Mouse (Mus musculus) thymus, postnatal 4 days (tissue): ENCODE measurements around the gene Padi2.
A peak's percentile ranks its signal among the peaks of the same experiment; 100 is the strongest.

Source experiments
- DNase-seq: peaks from one replicate; pipeline ENCODE4 v3.0.0; 2021

Padi2 gene

DNA sequence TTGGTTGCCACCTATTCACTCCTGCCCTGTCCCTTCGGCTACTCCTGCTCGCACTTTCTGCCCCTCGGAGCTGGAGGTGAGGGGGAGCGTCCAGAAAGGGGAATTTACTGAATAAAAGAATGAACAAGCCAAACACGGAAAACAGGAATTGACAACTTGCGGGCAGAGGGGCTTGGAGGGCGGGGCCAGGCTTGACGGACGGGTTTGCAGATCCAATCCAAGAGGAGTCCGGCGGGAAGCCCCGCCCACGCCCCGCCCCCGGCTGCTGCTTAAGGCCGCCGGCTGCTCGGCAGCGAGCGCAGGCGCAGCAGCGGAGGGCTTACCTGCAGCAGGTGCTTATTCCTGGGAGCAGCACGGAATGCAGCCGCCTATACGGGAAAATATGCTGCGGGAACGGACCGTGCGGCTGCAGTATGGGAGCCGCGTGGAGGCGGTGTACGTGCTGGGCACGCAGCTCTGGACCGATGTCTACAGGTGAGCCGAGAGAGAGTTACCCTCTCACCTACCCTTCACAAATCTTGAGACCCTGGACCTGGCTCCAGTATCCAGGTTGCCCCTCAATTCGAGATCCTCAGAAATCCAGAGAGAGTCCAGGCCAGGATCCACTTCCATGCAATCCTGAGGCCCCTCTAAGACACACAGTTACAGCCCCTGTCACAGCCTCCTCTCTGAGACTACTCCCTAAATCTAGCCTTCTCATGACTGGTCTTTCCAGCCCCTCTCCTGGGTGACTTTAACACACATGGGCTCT, at the start of gene Padi2:
Gene Padi2 (plus strand): TSS at position 269 of the 751 bp plus-strand sequence.
- DNase-seq = peak; percentile 94

DNA sequence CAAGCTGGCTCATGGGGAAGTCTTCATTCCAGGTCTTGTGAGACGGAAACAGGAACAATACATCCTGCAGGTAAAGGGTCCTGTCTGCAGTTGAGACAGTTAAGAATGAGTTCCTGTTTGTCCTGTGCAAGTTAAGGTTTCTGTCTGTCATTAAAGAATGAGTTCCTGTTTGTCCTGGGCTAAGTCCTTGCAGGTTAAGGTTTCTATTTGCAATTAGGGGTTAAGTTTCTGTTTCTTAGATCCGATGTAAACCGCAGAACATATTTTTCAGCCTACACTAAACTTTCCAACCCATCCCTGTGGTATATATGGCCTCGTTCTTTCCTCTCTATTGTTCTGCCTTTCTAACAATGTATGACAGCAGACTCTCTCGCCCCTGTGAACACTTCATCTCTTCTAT, 49.1 kb upstream of the Padi2 start:
- no peak for DNase-seq

DNA sequence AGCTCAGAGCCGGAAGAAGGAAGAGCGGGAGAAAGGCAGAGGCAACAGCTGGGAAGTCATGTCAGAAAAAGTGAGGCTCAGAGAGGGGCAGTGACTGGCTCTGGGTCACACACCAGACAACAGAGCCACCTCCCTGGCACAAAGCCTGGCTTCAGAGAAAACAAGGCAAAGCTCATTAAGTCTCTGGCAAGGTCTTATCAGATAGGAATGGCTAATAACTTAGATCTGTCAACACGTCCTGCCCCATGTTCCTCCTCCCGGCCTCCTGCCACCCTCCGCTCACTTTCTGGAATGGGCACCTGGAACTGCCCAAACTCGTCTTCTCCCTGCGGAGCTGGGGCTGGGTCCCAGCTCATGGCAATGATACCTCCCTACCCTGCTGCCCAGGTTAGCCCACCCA, 48.3 kb upstream of the Padi2 start:
- DNase-seq = no peak

DNA sequence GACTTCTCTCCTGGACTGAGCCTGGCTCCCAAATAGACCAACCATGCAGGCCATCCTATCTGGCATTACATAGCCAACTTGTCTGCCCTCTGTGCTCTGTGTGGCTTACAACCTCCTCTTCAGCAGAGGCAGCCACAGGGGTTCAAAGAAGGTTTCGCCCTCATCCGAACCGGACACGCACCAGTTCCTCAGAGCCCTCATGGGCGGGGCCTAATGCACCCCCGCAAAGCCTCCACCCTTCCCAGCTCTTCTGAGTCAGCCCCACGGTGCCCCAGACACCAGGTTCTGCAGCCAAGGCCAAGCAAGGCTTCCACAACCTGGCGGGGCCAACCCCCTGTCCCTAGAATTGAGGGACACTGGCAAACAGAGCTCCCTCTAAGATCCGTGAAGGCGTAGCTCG, 46.9 kb upstream of the Padi2 start:
- DNase-seq = no peak

DNA sequence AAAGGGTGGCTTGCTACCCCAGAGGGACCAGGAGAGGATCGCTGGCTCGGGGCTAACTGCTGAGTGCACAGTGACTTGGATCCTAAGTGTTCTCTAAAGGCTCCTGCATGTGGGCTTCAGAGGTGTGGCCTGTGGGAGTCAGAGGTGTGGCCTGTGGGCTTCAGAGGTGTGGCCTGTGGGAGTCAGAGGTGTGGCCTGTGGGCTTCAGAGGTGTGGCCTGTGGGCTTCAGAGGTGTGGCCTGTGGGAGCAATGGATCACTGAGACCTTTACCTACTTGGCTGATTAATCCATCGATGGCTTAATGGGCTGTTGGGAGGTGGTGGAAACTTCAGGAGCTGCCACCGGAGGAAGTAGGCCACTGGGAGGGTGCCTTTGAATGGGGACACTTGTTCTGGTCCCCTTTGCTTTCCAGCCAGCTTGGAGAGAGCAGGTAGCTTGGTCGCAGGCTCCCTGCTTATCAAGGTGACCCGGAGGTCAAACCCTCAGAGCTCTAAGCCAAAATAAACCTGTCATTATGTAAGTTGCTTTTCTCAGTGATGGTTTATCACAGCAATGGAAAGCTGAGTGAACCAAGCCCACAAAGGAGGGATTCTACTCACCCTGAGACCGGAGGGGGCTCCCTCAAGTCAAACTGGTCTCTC, 45.9 kb upstream of the Padi2 start:
- no peak for DNase-seq

DNA sequence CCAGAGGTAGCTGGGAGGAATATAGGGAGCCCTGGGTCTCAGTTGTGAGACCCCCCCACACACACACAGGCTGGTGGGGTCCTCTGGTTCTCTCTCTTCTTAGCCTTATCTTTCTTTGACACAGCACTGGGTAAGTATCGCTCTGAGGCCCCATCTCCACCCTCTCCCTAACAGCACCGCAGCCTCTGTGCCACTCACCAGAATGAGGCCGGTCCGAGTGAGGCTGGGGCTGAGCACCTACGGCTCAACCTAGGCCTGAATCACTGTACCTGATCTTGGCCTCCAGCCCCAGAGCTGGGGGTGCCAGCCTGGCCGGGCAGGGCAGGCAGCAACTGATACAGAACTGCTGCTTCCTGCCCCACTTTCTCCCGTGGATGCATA, 45.4 kb upstream of the Padi2 start:
- no peak for DNase-seq

DNA sequence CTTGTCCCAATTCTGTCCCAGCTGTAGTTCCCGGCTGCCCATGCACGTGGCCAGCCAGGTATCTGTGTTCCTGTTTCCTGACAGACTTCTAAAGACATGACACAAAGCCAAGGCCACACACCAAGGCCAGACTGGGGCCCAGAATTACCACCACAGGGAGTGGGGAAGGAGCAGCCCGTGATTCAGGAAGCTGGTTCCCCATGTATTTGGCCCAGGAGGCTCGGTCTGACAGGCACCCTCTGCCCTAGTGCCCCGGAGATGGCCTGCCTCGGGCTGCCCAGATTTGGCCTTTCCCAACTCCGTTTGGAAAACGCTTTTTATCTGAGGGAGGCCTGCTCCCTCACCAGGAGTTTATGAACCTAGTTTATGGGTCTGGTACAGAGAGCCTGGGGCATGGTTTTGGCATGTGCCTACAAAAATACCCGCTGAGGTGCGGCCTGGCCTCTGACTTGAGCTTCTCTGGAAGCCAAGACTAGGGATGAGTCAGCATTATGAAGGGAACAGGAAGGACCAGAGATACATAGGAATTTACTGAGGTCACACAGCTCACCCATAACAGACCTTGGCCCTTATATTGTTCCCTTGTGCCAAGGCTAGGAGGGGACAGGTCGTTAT, 44.0 kb upstream of the Padi2 start:
- no peak for DNase-seq

DNA sequence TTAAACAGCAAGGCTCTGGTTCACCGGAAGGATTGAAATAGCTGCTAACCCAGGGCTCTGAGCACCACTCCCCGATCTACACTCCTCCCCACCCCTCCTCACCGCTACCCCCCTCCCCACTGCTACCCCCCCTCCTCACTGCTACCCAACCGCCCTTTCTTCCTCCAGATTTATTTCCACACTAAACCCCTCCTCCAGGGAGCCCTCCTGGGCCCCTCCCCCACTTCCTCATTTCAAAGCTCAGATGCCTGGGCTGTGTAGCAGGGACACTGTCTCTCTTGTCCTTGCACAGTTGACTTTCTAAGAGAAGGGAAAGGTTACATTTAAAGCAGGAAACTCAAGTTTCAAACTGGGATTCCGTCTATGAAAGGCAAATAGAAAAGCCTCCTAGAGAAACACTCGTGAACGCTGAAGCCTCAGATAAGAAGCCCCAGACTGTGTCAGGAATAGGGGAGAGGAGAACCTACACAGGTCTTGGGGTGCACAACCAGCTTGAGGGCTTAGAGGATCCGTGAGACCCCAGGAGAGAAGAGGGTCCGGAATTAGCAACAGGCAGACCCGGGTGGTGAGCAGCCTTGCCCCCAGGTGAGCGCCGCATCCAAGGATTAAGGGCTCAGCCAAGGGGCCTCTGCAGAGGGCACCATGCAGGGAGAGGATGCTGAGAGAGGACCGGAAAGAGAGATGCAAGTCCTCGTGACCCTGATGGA, 37.5 kb upstream of the Padi2 start:
- peak; percentile 60 for DNase-seq

DNA sequence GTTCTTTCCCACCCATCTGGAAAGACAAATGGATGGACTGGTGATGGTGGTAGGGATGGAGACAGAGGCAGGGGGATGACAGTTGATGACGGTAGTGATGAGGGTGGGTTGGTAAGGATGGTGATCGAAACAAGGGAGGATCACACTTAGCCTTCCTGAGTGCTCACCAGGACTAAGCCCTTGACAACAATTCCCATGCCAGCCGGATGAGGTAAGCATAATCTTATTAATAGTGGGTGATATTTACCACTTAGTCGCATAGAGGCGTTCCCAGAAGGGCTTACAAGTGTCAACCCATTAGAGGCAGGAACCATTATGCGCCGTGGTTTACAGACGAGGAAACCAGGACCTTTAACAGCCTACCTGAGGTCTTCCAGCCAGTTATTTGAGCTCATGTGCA, 36.2 kb upstream of the Padi2 start:
- no peak for DNase-seq

DNA sequence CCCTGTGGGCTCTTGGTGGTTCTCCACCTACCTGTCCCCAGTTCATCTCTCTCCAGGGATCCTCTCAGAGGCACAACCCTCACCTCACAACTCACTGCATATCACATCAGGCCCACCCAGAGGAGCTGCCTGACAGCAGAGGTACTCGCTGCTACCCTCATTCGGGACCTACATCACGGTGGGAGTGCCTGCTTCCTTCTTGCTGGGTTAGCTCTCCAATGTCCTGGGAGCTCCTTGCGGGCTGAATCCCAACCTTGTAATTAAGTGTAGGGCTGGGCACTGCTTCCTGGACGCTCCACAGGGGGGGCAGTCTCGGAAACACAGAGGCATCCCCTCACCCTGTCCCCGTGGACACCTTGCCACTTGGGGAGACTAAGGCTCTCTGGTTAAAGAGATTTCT, 35.3 kb upstream of the Padi2 start:
- no peak for DNase-seq

DNA sequence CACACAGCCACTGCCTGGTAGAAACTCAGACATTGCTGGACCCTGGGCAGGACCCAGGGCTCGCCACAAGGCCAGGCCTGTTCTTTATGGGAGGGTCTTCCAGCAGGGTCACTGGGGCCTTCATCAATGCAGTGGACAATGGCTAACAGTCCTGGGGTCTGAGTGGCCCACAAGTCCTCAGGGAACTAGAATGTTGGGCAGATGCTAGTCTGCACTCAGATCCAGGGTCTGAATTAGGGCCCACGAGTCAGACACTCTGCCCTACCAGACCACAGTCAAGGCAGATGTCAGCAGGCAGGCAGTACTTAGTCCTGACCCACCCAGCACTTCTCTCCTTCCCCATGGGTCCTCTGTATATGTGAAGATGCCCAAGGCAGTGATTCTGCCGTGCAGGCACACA, 34.8 kb upstream of the Padi2 start:
- no peak for DNase-seq

DNA sequence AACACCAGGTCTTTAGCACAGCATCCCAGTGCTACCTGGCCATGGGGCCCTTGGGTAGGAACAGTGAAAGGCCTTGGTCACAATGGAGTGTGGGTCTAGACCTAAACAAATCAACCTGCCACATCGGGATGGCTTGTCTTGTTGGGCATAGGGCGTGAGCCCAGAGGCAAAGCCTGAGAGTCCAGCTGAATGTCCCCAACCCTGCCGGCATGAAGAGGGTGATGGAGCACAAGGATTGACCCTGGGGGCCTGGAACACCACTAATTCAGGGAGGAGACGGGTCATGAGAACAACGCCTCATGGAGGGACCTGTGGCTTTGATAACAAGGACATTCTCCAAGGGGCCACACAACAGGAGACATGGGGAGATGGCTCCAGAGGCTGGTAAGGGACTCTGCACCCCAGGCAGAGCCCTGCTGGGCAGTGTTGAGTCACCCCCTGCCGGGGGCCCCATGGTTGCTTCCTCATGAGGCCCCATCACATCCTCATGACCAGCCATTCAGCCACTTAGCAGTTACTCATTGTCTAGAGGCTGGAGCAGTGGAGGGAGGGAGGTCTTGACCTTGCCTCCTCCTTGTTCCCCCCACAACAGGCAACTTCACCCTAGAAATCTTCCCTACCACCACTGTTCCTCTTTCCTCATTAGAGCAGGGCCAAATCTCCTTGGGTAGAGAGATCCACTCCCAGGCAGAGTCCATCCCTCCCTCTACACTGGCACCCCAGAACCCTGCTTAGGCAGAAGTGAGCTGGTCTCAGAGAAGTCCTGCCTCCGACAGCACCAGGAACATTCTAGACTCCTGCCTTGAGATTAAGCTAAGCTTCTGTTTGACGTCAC, 34.1 kb upstream of the Padi2 start:
- DNase-seq = no peak

DNA sequence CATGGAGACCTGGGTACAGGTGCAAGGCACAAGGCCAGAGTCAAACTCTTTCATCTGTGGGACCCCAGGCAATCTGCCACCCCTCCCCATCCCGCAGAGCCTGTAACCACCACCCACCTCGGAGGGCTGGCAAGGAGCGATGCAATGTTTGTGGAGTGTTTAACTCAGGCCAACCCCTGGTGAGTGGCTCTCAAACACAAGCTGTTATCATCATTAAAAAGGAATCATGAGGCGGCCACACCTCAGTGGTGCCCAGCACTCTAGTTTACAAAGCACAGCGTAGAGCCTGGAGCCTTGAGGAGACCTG, 33.5 kb upstream of the Padi2 start:
- no peak for DNase-seq

DNA sequence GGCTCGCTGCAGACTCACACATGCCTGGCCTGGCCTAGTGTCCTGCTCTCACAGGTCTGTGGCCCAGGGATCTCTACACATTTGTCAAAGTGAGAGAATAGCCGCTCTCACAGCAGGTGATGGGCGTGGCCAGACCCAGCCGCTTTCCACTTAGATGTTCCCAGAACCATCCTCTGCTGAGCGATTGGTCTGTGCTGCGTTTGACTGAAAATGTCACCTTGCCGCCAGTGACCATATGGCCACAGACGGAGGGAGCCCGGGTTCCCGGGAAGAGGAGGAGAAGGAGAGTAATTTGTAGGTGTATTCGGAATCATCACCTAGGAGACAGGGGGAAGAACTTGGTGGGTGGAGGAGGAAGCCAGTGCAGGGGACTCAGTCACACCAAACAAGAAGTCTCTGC, 33.1 kb upstream of the Padi2 start:
- no peak for DNase-seq

DNA sequence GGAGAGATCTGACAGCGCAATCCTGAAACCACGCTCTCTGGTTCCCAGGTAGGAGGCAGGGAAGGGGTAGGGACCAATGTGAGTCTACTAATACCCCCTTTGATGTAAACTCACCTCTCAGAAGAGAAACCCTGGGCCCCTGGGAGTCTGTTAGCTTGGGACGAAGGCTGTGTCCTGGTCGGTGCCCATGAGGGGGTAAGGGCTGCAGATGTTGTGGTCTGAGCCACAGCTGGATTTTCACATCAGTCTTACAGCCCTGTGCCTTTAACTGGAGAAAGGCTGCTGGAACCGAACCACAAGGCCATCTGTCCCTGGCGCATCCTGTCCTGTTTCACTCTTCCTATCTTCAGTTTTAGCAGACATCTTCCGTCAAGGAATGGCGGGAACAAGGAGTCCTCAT, 30.0 kb upstream of the Padi2 start:
- DNase-seq = no peak

DNA sequence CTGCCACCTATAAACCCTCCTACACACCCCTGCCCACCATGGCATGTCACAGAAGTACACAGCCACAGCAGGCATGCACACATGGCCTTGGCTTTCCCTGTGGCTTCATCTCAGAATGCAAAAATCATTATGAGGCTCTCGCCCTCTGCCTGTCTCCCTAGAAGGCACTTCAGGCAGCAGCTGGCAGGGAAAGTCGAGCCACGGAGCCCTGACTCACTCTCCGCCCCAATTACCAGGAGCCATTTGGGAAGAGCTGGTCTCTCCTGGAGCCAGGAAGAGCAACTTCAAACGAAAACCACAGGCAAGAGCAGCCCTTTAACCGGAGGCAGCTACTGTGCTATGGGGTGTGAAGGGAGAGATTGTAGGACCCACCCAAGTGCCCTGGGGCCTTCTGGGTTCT, 29.5 kb upstream of the Padi2 start:
- no peak for DNase-seq

DNA sequence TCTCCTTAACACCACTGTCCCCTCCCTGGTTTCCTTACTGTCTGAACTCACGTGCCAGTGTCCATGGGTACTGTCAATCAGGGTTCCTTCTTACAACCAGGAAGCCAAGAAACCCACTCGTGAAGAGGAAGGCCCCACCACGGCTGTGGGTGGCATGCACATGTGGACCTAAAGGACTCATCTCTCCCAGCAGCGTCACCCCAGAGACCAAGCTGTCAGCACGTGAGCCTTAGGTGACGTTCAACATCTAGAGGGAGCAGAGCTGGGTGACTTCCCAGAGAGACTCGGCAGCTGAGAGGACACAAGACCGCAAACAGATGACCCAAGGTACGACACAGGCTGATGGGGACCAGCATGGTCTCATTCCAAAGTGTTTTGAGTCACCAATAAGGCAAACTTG, 28.7 kb upstream of the Padi2 start:
- DNase-seq = no peak

DNA sequence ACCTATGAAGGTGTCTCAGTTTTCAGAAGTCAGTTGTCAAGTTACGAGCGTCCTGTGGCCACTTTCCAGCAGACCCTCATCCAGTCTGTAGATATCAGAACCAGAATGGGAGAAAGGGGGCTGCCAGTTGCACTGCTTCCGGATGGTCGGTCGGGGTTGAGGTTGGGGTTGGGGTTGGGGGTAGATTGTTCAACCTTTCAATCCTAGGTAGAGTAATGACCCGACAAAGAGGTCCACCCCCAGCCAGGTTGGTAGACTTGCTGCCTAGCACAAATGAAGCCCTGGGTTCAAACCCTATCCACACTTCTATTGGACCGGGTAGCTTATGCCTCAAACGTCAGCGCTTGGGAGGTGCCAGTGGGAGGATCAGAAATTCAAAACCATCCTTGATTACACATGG, 27.5 kb upstream of the Padi2 start:
- no peak for DNase-seq

DNA sequence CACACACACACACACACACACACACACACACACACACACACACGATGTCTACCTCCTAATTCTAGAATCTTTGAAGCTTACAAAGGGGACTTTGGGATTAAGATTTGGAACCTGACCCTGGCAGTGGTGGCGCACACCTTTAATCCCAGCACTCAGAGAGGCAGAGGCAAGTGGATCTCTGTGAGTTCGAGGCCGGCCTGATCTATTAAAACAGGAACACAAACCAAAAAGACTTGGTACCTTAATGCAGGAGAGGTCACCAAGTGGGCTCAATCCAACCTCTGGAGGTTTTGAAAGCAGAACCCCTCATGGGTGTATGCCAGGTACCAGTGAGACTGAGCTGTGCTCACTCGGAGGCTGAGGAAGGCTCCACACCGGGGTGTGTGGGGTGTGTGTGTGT, 27.0 kb upstream of the Padi2 start:
- no peak for DNase-seq

DNA sequence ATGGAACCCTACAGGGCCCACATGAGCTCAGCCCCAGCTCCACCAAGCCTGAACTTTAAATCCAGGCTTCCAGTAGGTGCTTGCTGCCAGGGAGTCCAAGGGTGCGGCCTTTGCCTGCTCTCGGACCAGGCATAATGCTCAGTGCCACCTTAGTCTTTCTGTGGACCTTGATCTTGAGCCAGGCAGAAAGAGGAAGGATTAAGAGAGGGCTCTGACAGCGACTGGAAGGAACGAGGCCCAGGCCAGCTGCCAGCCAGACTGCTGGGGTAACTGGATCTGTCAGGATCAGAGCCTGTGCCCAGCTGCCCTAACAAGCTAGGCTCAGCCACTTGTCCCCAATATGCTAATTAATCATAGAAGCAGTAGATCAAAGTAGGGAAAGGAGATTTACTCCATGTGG, 26.4 kb upstream of the Padi2 start:
- no peak for DNase-seq

DNA sequence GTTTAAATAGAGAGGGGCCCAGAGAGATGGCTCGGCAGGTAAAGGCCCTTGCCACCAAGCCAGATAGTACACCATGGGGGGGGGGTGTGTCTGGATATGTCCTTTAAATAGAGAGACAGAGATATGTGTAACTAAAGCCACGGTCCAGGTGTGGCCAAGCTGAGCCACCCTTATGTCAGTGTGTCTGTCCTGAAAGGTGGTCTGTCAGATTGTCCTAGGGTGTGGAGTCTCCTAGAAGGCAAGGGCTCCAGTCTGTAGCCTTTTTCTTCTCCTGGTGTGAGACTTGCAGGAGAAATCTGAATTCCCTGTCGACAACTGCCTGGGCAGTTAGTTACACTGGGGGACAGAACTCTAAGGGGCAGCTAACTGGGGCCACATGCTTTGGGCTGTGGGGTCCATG, 25.9 kb upstream of the Padi2 start:
- no peak for DNase-seq

DNA sequence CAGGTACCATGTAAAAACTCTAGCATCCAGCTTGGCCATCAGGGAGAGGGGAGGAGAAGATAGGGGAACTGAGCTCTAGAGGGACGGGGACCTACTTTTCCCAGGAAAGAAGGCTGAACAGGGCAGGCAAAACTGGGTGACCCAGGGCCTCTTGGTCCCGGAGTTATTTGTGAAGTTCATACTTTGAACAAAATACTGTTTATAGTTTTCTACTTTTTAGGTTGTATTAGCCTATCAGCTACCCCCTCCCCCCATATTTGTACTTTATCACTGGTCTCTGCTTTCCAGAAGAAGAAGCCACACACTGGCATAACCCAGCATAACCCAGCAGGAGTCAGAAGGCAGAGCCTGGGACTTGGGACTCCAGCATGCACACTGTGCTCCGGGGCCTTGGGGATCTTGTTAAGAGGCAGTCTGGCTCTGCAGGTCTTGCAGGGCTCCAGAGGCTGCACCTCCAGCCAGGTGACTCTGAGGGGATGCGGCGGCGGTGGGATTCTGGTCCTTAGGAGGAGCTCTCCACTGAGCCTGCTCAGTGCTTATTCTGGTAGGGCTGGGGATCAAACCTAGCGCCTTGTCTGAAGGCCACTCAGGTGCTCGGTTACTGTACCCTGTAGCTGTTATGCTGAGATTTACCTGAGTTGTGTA, 25.0 kb upstream of the Padi2 start:
- DNase-seq = no peak

DNA sequence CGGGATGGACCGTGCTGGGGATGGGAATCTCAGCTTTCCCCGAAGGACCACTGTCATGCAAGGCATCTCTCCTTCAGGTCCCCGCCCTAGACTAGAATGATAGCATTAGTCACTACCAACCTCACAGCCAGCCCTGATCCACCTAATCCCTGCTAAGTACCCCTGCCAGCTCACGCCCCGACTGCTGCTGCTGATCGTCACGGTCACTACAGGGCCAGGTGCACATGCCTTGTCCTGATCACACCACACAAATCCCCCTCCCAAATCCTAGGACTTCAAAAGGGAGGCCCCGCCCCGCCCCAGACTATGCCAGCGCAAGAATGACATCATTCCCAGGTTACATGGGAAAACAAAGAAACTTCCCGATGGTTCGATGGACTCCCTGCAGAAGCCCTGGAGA, 24.4 kb upstream of the Padi2 start:
- no peak for DNase-seq
